14 mouse cellular contexts compared by ENCODE assay signal in genomic region chr13:45709402-45709801, GRCm38 (mm10).
DNase-seq lines count a peak whose midpoint lies in the region; ATAC-seq and TF ChIP-seq lines count a peak whose summit lies in the region.
"Had no signal": no experiment of that assay in that cellular context is flagged by ENCODE, and none has a peak within 500 bp of the region (broad histone marks: within the 10 kb centered on the region; RNA-seq: fewer than 3 reads in every experiment).

No protein-coding gene starts in this region.

- 49% methylated on average over 11 of the region's 11 CpGs for WGBS in kidney, postnatal 0 days
- WGBS in midbrain, embryonic 14.5 days = 64% methylated on average over 11 of the region's 11 CpGs

- no peaks in the 10 kb centered on the region for H3K27me3 ChIP-seq in kidney, postnatal 0 days (ENCODE audit: insufficient read depth, low read length)
- H3K27me3 ChIP-seq in midbrain, embryonic 14.5 days (ENCODE audit: control insufficient read depth, insufficient read depth, low read length) = no peaks in the 10 kb centered on the region
- H3K27me3 ChIP-seq: embryonic facial prominence, embryonic 12.5 days had no signal

- TF ChIP-seq POLR2A in brain, embryonic 14.5 days (IDR thresholded peaks at IDR 0.05; ENCODE audit: borderline replicate concordance, extremely low read depth, insufficient read depth, insufficient read length, poor library complexity, severe bottlenecking) = no peak

- DNase-seq in heart, adult 11 months = peak; percentile 45
- no peak for DNase-seq in heart, adult 9 months (ENCODE audit: low spot score in 2 of 2)
- peak; percentile 59 for DNase-seq in kidney, postnatal 0 days (ENCODE audit: low spot score)
- no peak for DNase-seq in kidney, adult 8-10 months
- DNase-seq in brain, embryonic 14.5 days (ENCODE audit: low read depth) = peak; percentile 76
- peak; percentile 71 for DNase-seq in midbrain, embryonic 14.5 days
- no peak for DNase-seq in ovary, adult 18-20 months (ENCODE audit: low spot score)
- no peak for DNase-seq in layer of hippocampus, postnatal 10 days (ENCODE audit: low spot score in 2 of 2)
- DNase-seq: adrenal gland, postnatal 10 days; cerebellum, adult 2 months; thymus, postnatal 36 days had no signal

- H3K9me3 ChIP-seq in kidney, postnatal 0 days (replicated peaks; ENCODE audit: low read length) = no peaks in the 10 kb centered on the region
- H3K9me3 ChIP-seq in midbrain, embryonic 14.5 days (ENCODE audit: control insufficient read depth, low read length) = no peaks in the 10 kb centered on the region; the same call in 1 of the 2 replicates
- H3K9me3 ChIP-seq: embryonic facial prominence, embryonic 12.5 days had no signal

- no peak for TF ChIP-seq CTCF in kidney, postnatal 0 days (IDR thresholded peaks at IDR 0.05; ENCODE audit: low read depth)
- TF ChIP-seq CTCF in brain, embryonic 14.5 days (IDR thresholded peaks at IDR 0.05; ENCODE audit: borderline replicate concordance, extremely low read depth, insufficient read depth, insufficient read length) = no peak

- no peaks in the 10 kb centered on the region for H3K4me1 ChIP-seq in kidney, postnatal 0 days (replicated peaks; ENCODE audit: insufficient read depth, low read length)
- no peaks in the 10 kb centered on the region for H3K4me1 ChIP-seq in midbrain, embryonic 14.5 days (ENCODE audit: control insufficient read depth, insufficient read depth, low read length)
- H3K4me1 ChIP-seq: embryonic facial prominence, embryonic 12.5 days had no signal

- no peak overlapping the region for H3K9ac ChIP-seq in kidney, postnatal 0 days (ENCODE audit: low read depth, low read length)
- H3K9ac ChIP-seq in midbrain, embryonic 14.5 days (replicated peaks; ENCODE audit: low read length) = no peak overlapping the region
- H3K9ac ChIP-seq: embryonic facial prominence, embryonic 12.5 days; liver, embryonic 14.5 days had no signal

- no peaks in the 10 kb centered on the region for H3K36me3 ChIP-seq in kidney, postnatal 0 days (ENCODE audit: insufficient read depth, low read length)
- H3K36me3 ChIP-seq in midbrain, embryonic 14.5 days (ENCODE audit: control insufficient read depth, insufficient read depth, low read length) = no peaks in the 10 kb centered on the region
- H3K36me3 ChIP-seq: embryonic facial prominence, embryonic 12.5 days had no signal

- H3K27ac ChIP-seq in kidney, postnatal 0 days = peak overlapping the region; percentile 31; the same call in 1 of the 2 replicates
- H3K27ac ChIP-seq in midbrain, embryonic 14.5 days (replicated peaks; ENCODE audit: low read depth, low read length) = 0 out of 2 replicates have a peak overlapping the region, but pooled peaks have one; percentile 43
- H3K27ac ChIP-seq: embryonic facial prominence, embryonic 12.5 days; liver, embryonic 14.5 days had no signal

- peak overlapping the region; percentile 23; the same call in 1 of the 2 replicates for H3K4me2 ChIP-seq in kidney, postnatal 0 days (ENCODE audit: low read length)
- no peak overlapping the region for H3K4me2 ChIP-seq in midbrain, embryonic 14.5 days (ENCODE audit: low read length)
- H3K4me2 ChIP-seq: embryonic facial prominence, embryonic 12.5 days had no signal

- no peak for ATAC-seq in kidney, postnatal 0 days (replicated peaks; ENCODE audit: low FRiP score, low read depth)
- ATAC-seq in midbrain, embryonic 14.5 days (ENCODE audit: low FRiP score, low TSS enrichment) = no peak
- ATAC-seq: intestine, embryonic 16.5 days had no signal

- no peak overlapping the region for H3K4me3 ChIP-seq in kidney, postnatal 0 days (replicated peaks; ENCODE audit: low read depth, low read length)
- no peak overlapping the region for H3K4me3 ChIP-seq in midbrain, embryonic 14.5 days (replicated peaks; ENCODE audit: low read depth, low read length)
- H3K4me3 ChIP-seq: embryonic facial prominence, embryonic 12.5 days had no signal

Comparison
In these comparisons a context has a peak if more than half of its experiments do, and no peak if none do; other contexts are left out.
1. DNase-seq: peak in heart, adult 11 months (single experiment), kidney, postnatal 0 days (single experiment), brain, embryonic 14.5 days (single experiment) and midbrain, embryonic 14.5 days (single experiment); none in heart, adult 9 months (0 of 2), kidney, adult 8-10 months (0 of 2), ovary, adult 18-20 months (single experiment) and layer of hippocampus, postnatal 10 days (0 of 2).